27 mouse cellular contexts compared by ENCODE assay signal in the genomic region with DNA sequence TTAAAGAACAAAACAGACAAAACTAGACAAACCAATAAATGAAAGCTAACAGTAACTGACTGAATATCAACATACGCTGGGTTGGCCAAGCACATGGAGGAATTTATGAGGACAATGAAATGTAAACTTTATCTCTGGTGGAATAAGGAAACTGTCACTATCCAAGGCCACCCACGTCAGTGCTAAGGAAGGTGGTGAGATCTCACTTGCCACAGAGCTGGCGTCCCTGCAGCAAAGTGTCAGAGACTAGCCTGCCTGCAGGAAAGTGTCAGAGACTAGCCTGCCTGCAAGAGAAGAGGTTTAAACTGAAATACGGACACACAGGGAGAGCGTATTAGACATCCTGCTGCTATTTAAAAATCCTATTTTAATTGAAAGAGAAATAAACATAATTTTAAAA. TPM values are rescaled to one million over a fixed set of nuclear protein-coding genes. Genes with fewer than 3 reads are reported as not detected.
"Had no signal": no experiment of that assay in that cellular context is flagged by ENCODE, and none has a peak within 500 bp of the region (broad histone marks: within the 10 kb centered on the region; RNA-seq: fewer than 3 reads in every experiment).

No protein-coding gene starts in this region.

- ATAC-seq: liver, postnatal 0 days; midbrain, embryonic 15.5 days had no signal

- H3K4me1 ChIP-seq: limb, embryonic 12.5 days; limb, embryonic 15.5 days; midbrain, embryonic 12.5 days; midbrain, embryonic 15.5 days; neural tube, embryonic 12.5 days; neural tube, embryonic 15.5 days had no signal

- DNase-seq: kidney, adult 18-20 months; kidney, adult 9 months; kidney, postnatal 14 days; kidney, postnatal 4 days; left cerebral cortex, postnatal 4 days; liver, postnatal 0 days; retina, postnatal 1 day; right cerebral cortex, postnatal 25 days; thymus, adult 18-20 months; thymus, postnatal 36 days had no signal

- H3K4me2 ChIP-seq: limb, embryonic 12.5 days; limb, embryonic 15.5 days; liver, embryonic 11.5 days; midbrain, embryonic 12.5 days; midbrain, embryonic 15.5 days; neural tube, embryonic 12.5 days; neural tube, embryonic 15.5 days had no signal

- H3K36me3 ChIP-seq: limb, embryonic 12.5 days; limb, embryonic 15.5 days; midbrain, embryonic 12.5 days; midbrain, embryonic 15.5 days; neural tube, embryonic 12.5 days; neural tube, embryonic 15.5 days had no signal

- H3K27ac ChIP-seq: limb, embryonic 12.5 days; limb, embryonic 15.5 days; liver, embryonic 14.5 days; macrophage; midbrain, embryonic 12.5 days; midbrain, embryonic 15.5 days; neural tube, embryonic 12.5 days; neural tube, embryonic 15.5 days had no signal

- H3K9ac ChIP-seq: limb, embryonic 12.5 days; limb, embryonic 15.5 days; liver, embryonic 14.5 days; liver, postnatal 0 days; midbrain, embryonic 12.5 days; midbrain, embryonic 15.5 days; neural tube, embryonic 12.5 days; neural tube, embryonic 15.5 days had no signal

- H3K27me3 ChIP-seq: limb, embryonic 12.5 days; limb, embryonic 15.5 days; midbrain, embryonic 12.5 days; midbrain, embryonic 15.5 days; neural tube, embryonic 12.5 days; neural tube, embryonic 15.5 days had no signal

- H3K4me3 ChIP-seq: limb, embryonic 12.5 days; limb, embryonic 15.5 days; midbrain, embryonic 12.5 days; midbrain, embryonic 15.5 days; neural tube, embryonic 12.5 days; neural tube, embryonic 15.5 days had no signal

- H3K9me3 ChIP-seq: limb, embryonic 12.5 days; limb, embryonic 15.5 days; midbrain, embryonic 12.5 days; midbrain, embryonic 15.5 days; neural tube, embryonic 12.5 days; neural tube, embryonic 15.5 days had no signal

RNA-seq across cellular contexts. Expression of a gene that starts 12.3 kb away (rescaled TPM):
- total RNA-seq: layer of hippocampus, adult 18-20 months; layer of hippocampus, postnatal 14 days; left cerebral cortex, postnatal 14 days; left cerebral cortex, postnatal 4 days; megakaryocyte, adult 5-6 weeks had no signal
- polyA plus RNA-seq: kidney, embryonic 16.5 days; limb, embryonic 12.5 days; liver, embryonic 11.5 days; liver, postnatal 0 days; lung, embryonic 16.5 days; macrophage; stomach, embryonic 16.5 days; urinary bladder, adult 2 months had no signal
